Mouse (Mus musculus): ENCODE results near the gene Pwwp2b.

- TF ChIP-seq POLR2A (IDR thresholded peaks at IDR 0.05; ENCODE audit: extremely low read depth, insufficient read depth, low read length): no peak
- TF ChIP-seq CTCF (IDR thresholded peaks at IDR 0.05; ENCODE audit: extremely low read depth, insufficient read depth, low read length): no peak
These were observed 28.8 kb upstream of the Pwwp2b start for GRCm38 (mm10) chr7:139219486-139219885.

Data from cortical plate, adult 2 months (tissue).